Mouse (Mus musculus): ENCODE data around the gene Aqp7.

DNA sequence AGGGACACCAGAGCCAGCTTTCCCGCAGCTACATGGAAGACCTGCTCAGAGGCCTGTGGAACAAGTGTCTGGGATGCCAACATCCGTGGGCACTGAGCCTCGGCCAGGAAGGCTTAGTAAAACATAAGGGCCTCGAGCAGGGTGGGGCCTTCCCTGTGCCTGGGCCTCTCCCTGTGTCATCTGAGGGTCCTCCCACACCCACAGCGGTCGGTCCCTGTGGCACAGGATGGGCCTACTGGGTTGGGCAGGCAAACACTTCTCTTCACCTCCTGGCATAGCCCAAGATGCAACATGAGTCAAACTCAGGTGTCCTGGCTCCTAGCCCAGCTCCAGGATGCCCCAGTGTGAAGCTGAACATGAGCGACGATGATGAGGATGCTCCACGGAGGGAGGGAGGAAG, 9.4 kb upstream of the Aqp7 start:
- no peak for TF ChIP-seq CTCF (IDR thresholded peaks at IDR 0.05)
- no peak for TF ChIP-seq EP300 (IDR thresholded peaks at IDR 0.05)
